Comparison of ENCODE assay signal across 27 mouse cellular contexts in the genomic region with DNA sequence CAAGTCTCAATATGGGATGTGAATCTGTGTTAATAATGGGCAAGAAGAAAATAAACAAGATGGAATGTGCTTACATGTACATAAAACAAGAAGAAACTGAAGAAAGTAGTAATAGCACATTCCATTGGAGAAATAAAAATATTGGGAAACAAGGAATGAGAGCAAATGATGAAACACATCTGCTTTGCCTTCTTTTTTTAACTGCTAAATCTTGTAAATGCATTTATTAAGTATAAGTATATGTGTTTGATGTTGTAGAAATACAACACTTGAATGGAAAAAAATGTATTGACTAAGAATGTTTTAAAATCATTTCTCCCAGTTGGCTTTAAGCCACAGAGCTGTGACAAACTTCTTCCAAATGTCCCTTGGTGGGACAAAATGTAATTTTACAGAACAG.
DNase-seq lines count a peak whose midpoint lies in the region; ATAC-seq lines count a peak whose summit lies in the region.
"Had no signal": no experiment of that assay in that cellular context is flagged by ENCODE, and none has a peak within 500 bp of the region (broad histone marks: within the 10 kb centered on the region; RNA-seq: fewer than 3 reads in every experiment).

No protein-coding gene starts in this region.

- H3K9me3 ChIP-seq in lung, embryonic 15.5 days, result no peaks in the 10 kb centered on the region
- H3K9me3 ChIP-seq in midbrain, embryonic 11.5 days (ENCODE audit: control insufficient read depth, low read length), result no peaks in the 10 kb centered on the region
- no peaks in the 10 kb centered on the region for H3K9me3 ChIP-seq in midbrain, embryonic 15.5 days
- H3K9me3 ChIP-seq: forebrain, embryonic 12.5 days; forebrain, embryonic 15.5 days; heart, embryonic 12.5 days; heart, embryonic 15.5 days; hindbrain, embryonic 10.5 days; hindbrain, embryonic 13.5 days had no signal

- peak; percentile 74; the same call in 1 of the 2 replicates for ATAC-seq in lung, embryonic 15.5 days (ENCODE audit: borderline replicate concordance, extremely low read depth, low FRiP score, low TSS enrichment)
- no peak for ATAC-seq in midbrain, embryonic 11.5 days (ENCODE audit: low FRiP score)
- no peak for ATAC-seq in midbrain, embryonic 15.5 days (replicated peaks)
- ATAC-seq: activated CD4-positive, CD25-positive, alpha-beta regulatory T cell, adult 4 months; CD4-positive, CD25-positive, alpha-beta regulatory T cell, adult 4 months; forebrain, embryonic 15.5 days; hindbrain, embryonic 16.5 days had no signal

- H3K36me3 ChIP-seq in lung, embryonic 15.5 days, result no peaks in the 10 kb centered on the region
- H3K36me3 ChIP-seq in midbrain, embryonic 11.5 days (ENCODE audit: control insufficient read depth, insufficient read depth, low read length), result no peaks in the 10 kb centered on the region
- H3K36me3 ChIP-seq in midbrain, embryonic 15.5 days (replicated peaks), result no peaks in the 10 kb centered on the region
- H3K36me3 ChIP-seq: forebrain, embryonic 12.5 days; forebrain, embryonic 15.5 days; heart, embryonic 12.5 days; heart, embryonic 15.5 days; hindbrain, embryonic 10.5 days; hindbrain, embryonic 13.5 days had no signal

- H3K27ac ChIP-seq in lung, embryonic 15.5 days, result peak overlapping the region; percentile 43; the same call in 1 of the 2 replicates
- no peak overlapping the region for H3K27ac ChIP-seq in midbrain, embryonic 11.5 days (ENCODE audit: low read depth, low read length)
- H3K27ac ChIP-seq in midbrain, embryonic 15.5 days, result no peak overlapping the region
- H3K27ac ChIP-seq: forebrain, embryonic 12.5 days; forebrain, embryonic 15.5 days; heart, embryonic 15.5 days; hindbrain, embryonic 10.5 days; hindbrain, embryonic 13.5 days had no signal

- H3K4me3 ChIP-seq in lung, embryonic 15.5 days, result no peak overlapping the region
- no peak overlapping the region for H3K4me3 ChIP-seq in midbrain, embryonic 11.5 days (ENCODE audit: low read depth, low read length)
- H3K4me3 ChIP-seq in midbrain, embryonic 15.5 days, result no peak overlapping the region
- H3K4me3 ChIP-seq: erythroblast, embryonic 14.5 days; forebrain, embryonic 12.5 days; forebrain, embryonic 15.5 days; heart, embryonic 12.5 days; heart, embryonic 15.5 days; hindbrain, embryonic 10.5 days; hindbrain, embryonic 13.5 days had no signal

- H3K4me1 ChIP-seq in lung, embryonic 15.5 days, result no peaks in the 10 kb centered on the region
- H3K4me1 ChIP-seq in midbrain, embryonic 11.5 days (ENCODE audit: control insufficient read depth, insufficient read depth, low read length), result no peaks in the 10 kb centered on the region
- no peaks in the 10 kb centered on the region for H3K4me1 ChIP-seq in midbrain, embryonic 15.5 days
- H3K4me1 ChIP-seq: forebrain, embryonic 12.5 days; hindbrain, embryonic 10.5 days; hindbrain, embryonic 13.5 days had no signal

- H3K27me3 ChIP-seq in lung, embryonic 15.5 days, result no peaks in the 10 kb centered on the region
- no peaks in the 10 kb centered on the region for H3K27me3 ChIP-seq in midbrain, embryonic 11.5 days (ENCODE audit: control insufficient read depth, insufficient read depth, low read length)
- no peaks in the 10 kb centered on the region for H3K27me3 ChIP-seq in midbrain, embryonic 15.5 days (replicated peaks)
- H3K27me3 ChIP-seq: forebrain, embryonic 12.5 days; forebrain, embryonic 15.5 days; heart, embryonic 12.5 days; heart, embryonic 15.5 days; hindbrain, embryonic 13.5 days had no signal

- H3K9ac ChIP-seq in lung, embryonic 15.5 days, result no peak overlapping the region
- H3K9ac ChIP-seq in midbrain, embryonic 11.5 days (ENCODE audit: low read length), result no peak overlapping the region
- no peak overlapping the region for H3K9ac ChIP-seq in midbrain, embryonic 15.5 days
- H3K9ac ChIP-seq: forebrain, embryonic 12.5 days; forebrain, embryonic 15.5 days; heart, embryonic 12.5 days; heart, embryonic 15.5 days; hindbrain, embryonic 13.5 days had no signal

- peak; percentile 6 for DNase-seq in kidney, adult 9 months
- DNase-seq in kidney, adult 11 months, result no peak
- no peak for DNase-seq in lung, postnatal 4 days
- peak; percentile 60 for DNase-seq in midbrain, embryonic 11.5 days (ENCODE audit: low spot score, missing footprints)
- DNase-seq: adrenal gland, adult 8-10 months; adrenal gland, postnatal 25 days; cerebellum, adult 11-12 months; cerebellum, adult 8-10 months; cerebellum, postnatal 10 days; cerebellum, postnatal 36 days; embryo, embryonic 11 days; gastrocnemius, postnatal 25 days; heart, adult 18-20 months; heart, postnatal 10 days; heart, postnatal 36 days had no signal

- no peak overlapping the region for H3K4me2 ChIP-seq in lung, embryonic 15.5 days
- no peak overlapping the region for H3K4me2 ChIP-seq in midbrain, embryonic 11.5 days
- H3K4me2 ChIP-seq in midbrain, embryonic 15.5 days, result no peak overlapping the region
- H3K4me2 ChIP-seq: forebrain, embryonic 12.5 days; forebrain, embryonic 15.5 days; heart, embryonic 12.5 days; heart, embryonic 15.5 days; hindbrain, embryonic 13.5 days had no signal

Comparison
In these comparisons a context has a peak if more than half of its experiments do, and no peak if none do; other contexts are left out.
1. DNase-seq: peak in kidney, adult 9 months (single experiment) and midbrain, embryonic 11.5 days (single experiment); none in kidney, adult 11 months (single experiment) and lung, postnatal 4 days (0 of 2).